Mouse (Mus musculus) liver, embryonic 15.5 days (tissue): ENCODE results near the gene Ubn1. TPM values are rescaled to one million over a fixed set of nuclear protein-coding genes. Genes with fewer than 3 reads are reported as not detected.

ENCODE experiments used
- polyA plus RNA-seq: library from polyadenylated mRNA; unstranded; fragments of >200 nt; fragmentation: Nextera tagmentation; extraction: Ambion mirVana; gene quantifications from 2 replicates; pipeline ENCODE4 v1.2.1, GENCODE M21; 2015

Gene Ubn1
- polyA plus RNA-seq, 1 experiment from 2014 or later: 8.5 TPM

Other genes starting within 250 kb of the Ubn1 start
- 0.09 and 0.14 TPM in 2 replicates for gene 4930562C15Rik, start 214.6 kb upstream of the Ubn1 start, polyA plus RNA-seq
- gene Ubald1, start 169.7 kb upstream of the Ubn1 start, polyA plus RNA-seq: 10.6 and 11.5 TPM in 2 replicates
- gene Mgrn1, start 163.8 kb upstream of the Ubn1 start, polyA plus RNA-seq: 25.4 and 30.9 TPM in 2 replicates
- gene Nudt16l1, start 111.3 kb upstream of the Ubn1 start, polyA plus RNA-seq: 49.0 and 50.2 TPM in 2 replicates
- 14.8 and 18.5 TPM in 2 replicates for gene Anks3, start 85.9 kb upstream of the Ubn1 start, polyA plus RNA-seq
- not detected in 2 replicates for gene Sept12, start 52.2 kb upstream of the Ubn1 start, polyA plus RNA-seq
- gene Smim22, start 42.8 kb upstream of the Ubn1 start, polyA plus RNA-seq: 7.5 and 9.1 TPM in 2 replicates
- gene Rogdi, start 36.5 kb upstream of the Ubn1 start, polyA plus RNA-seq: 65.2 and 78.7 TPM in 2 replicates
- gene Glyr1, start 194 bp upstream of the Ubn1 start, polyA plus RNA-seq: 41.6 and 46.0 TPM in 2 replicates
- gene Ppl, start 82.4 kb downstream of the Ubn1 start, polyA plus RNA-seq: 0.38 and 0.60 TPM in 2 replicates
- 0.02 TPM in 1 of 2 replicates, not detected in the other for gene Sec14l5, start 97.1 kb downstream of the Ubn1 start, polyA plus RNA-seq
- gene Nagpa, start 154.0 kb downstream of the Ubn1 start, polyA plus RNA-seq: 13.1 and 16.0 TPM in 2 replicates
- gene AU021092, start 172.2 kb downstream of the Ubn1 start, polyA plus RNA-seq: 0.73 and 0.82 TPM in 2 replicates
- gene Alg1, start 183.6 kb downstream of the Ubn1 start, polyA plus RNA-seq: 11.8 and 14.2 TPM in 2 replicates
- gene Eef2kmt, start 205.9 kb downstream of the Ubn1 start, polyA plus RNA-seq: 9.0 and 9.8 TPM in 2 replicates